ENCODE assay signal across 17 mouse cellular contexts in the genomic region with DNA sequence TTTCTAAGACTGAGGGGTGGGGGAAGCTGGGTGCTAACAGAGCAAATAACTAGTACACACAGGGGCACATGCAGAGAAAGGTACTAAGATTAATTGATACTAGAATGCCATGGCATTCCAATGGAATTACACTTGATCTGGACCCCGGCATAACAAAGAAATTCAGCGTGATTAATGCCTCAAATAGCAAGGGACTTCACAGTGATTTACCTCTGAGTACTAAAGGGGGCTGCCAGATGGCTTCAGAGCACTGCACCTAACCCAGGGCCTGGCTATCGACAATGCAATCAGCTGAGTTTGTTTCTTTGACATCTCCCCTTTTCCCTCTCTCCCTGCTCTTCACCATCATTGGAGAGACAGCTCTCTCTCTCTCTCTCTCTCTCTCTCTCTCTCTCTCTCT.
"Had no signal": no experiment of that assay in that cellular context is flagged by ENCODE, and none has a peak within 500 bp of the region (broad histone marks: within the 10 kb centered on the region; RNA-seq: fewer than 3 reads in every experiment).

No protein-coding gene starts in this region.

- H3K36me3 ChIP-seq: liver, embryonic 13.5 days; midbrain, embryonic 12.5 days; stomach, embryonic 15.5 days had no signal

- H3K27me3 ChIP-seq: liver, embryonic 13.5 days; midbrain, embryonic 12.5 days; stomach, embryonic 15.5 days had no signal

- H3K4me2 ChIP-seq: liver, embryonic 13.5 days; midbrain, embryonic 12.5 days; stomach, embryonic 15.5 days had no signal

- H3K9ac ChIP-seq: liver, embryonic 13.5 days; midbrain, embryonic 12.5 days; stomach, embryonic 15.5 days had no signal

- H3K4me1 ChIP-seq: liver, embryonic 13.5 days; midbrain, embryonic 12.5 days; stomach, embryonic 15.5 days had no signal

- H3K4me3 ChIP-seq: layer of hippocampus, adult 2 months; left cerebral cortex, adult 2 months; liver, embryonic 13.5 days; midbrain, embryonic 12.5 days; stomach, embryonic 15.5 days had no signal

- H3K9me3 ChIP-seq: liver, embryonic 13.5 days; midbrain, embryonic 12.5 days; stomach, embryonic 15.5 days had no signal

- DNase-seq: kidney, adult 2 months; kidney, postnatal 25 days; layer of hippocampus, postnatal 36 days; liver, embryonic 13.5 days; lung, adult 2 months; lung, postnatal 14 days; lung, postnatal 4 days; right cerebral cortex, adult 18-20 months; right cerebral cortex, postnatal 14 days; spleen, adult 18-20 months; thymus, postnatal 25 days had no signal

- H3K27ac ChIP-seq: kidney, postnatal 0 days; layer of hippocampus, adult 2 months; left cerebral cortex, adult 2 months; liver, embryonic 13.5 days; midbrain, embryonic 12.5 days; stomach, embryonic 15.5 days had no signal

- ATAC-seq: intestine, postnatal 0 days had no signal
